13 mouse cellular contexts compared by ENCODE assay signal in the genomic region with DNA sequence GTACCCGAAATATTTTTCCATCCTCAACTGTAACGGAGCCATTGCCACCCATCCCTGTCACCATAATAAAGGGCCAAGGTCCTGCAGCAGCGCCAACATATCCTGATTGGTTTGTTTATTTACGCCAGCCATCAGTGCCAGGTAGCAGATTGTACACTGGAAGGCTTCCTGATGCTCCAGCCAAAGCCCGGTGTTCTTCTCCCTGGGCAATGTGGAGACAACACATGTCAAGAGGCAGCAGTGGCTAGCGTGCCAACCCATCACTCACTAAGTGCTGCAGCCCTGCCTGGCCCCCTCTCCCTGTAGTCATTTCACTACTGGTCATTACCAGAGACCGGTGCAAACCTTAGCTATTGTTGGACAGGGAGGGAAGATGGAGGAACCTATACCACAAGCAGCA.
DNase-seq lines count a peak whose midpoint lies in the region; ATAC-seq and TF ChIP-seq lines count a peak whose summit lies in the region.
"Had no signal": no experiment of that assay in that cellular context is flagged by ENCODE, and none has a peak within 500 bp of the region (broad histone marks: within the 10 kb centered on the region; RNA-seq: fewer than 3 reads in every experiment).

No protein-coding gene starts in this region.

- 44% methylated on average over 7 of the region's 7 CpGs for WGBS in forebrain, postnatal 0 days
- WGBS in forebrain, embryonic 10.5 days = 76% methylated on average over 7 of the region's 7 CpGs
- 81% methylated on average over 7 of the region's 7 CpGs for WGBS in limb, embryonic 10.5 days
- 76% methylated on average over 7 of the region's 7 CpGs for WGBS in kidney, embryonic 15.5 days

- ATAC-seq in forebrain, postnatal 0 days = peak; percentile 50; the same call in 1 of the 2 replicates
- no peak for ATAC-seq in kidney, embryonic 15.5 days (replicated peaks; ENCODE audit: low FRiP score)

- H3K36me3 ChIP-seq in forebrain, postnatal 0 days (ENCODE audit: insufficient read depth) = no peaks in the 10 kb centered on the region
- no peaks in the 10 kb centered on the region for H3K36me3 ChIP-seq in forebrain, embryonic 10.5 days (replicated peaks)
- H3K36me3 ChIP-seq in limb, embryonic 10.5 days = no peaks in the 10 kb centered on the region
- no peaks in the 10 kb centered on the region for H3K36me3 ChIP-seq in kidney, embryonic 15.5 days
- H3K36me3 ChIP-seq: heart, embryonic 13.5 days had no signal

- no peaks in the 10 kb centered on the region for H3K27me3 ChIP-seq in forebrain, postnatal 0 days (ENCODE audit: insufficient read depth, low read length)
- no peaks in the 10 kb centered on the region for H3K27me3 ChIP-seq in forebrain, embryonic 10.5 days (ENCODE audit: poor library complexity, severe bottlenecking)
- H3K27me3 ChIP-seq in limb, embryonic 10.5 days (ENCODE audit: low read depth, poor library complexity, severe bottlenecking) = no peaks in the 10 kb centered on the region
- H3K27me3 ChIP-seq in kidney, embryonic 15.5 days = no peaks in the 10 kb centered on the region
- H3K27me3 ChIP-seq: heart, embryonic 13.5 days; megakaryocyte, embryonic 14.5 days had no signal

- no peak overlapping the region for H3K9ac ChIP-seq in forebrain, postnatal 0 days
- H3K9ac ChIP-seq in kidney, embryonic 15.5 days = no peak overlapping the region
- H3K9ac ChIP-seq: heart, embryonic 13.5 days; lung, embryonic 14.5 days had no signal

- peak; percentile 36 for DNase-seq in forebrain, postnatal 0 days
- no peak for DNase-seq in forebrain, embryonic 10.5 days (ENCODE audit: extremely low spot score, low spot score)
- DNase-seq in brain, adult 2 months (ENCODE audit: low read depth, low spot score) = peak; percentile 89
- DNase-seq in cerebellum, adult 9-10 months = peak; percentile 90
- no peak for DNase-seq in limb, embryonic 10.5 days (ENCODE audit: low spot score)
- DNase-seq in kidney, postnatal 4 days = no peak
- DNase-seq in left cerebral cortex, adult 18-20 months (ENCODE audit: low spot score in 2 of 2) = no peak
- DNase-seq: kidney, postnatal 10 days; liver; lung, embryonic 14.5 days had no signal

- H3K9me3 ChIP-seq in forebrain, postnatal 0 days (ENCODE audit: low read length) = no peaks in the 10 kb centered on the region
- no peaks in the 10 kb centered on the region for H3K9me3 ChIP-seq in forebrain, embryonic 10.5 days
- H3K9me3 ChIP-seq in limb, embryonic 10.5 days (replicated peaks) = no peaks in the 10 kb centered on the region
- no peaks in the 10 kb centered on the region for H3K9me3 ChIP-seq in kidney, embryonic 15.5 days (replicated peaks)
- H3K9me3 ChIP-seq: heart, embryonic 13.5 days; megakaryocyte, embryonic 14.5 days had no signal

- no peak overlapping the region for H3K4me3 ChIP-seq in forebrain, postnatal 0 days (ENCODE audit: low read depth, low read length)
- no peak overlapping the region for H3K4me3 ChIP-seq in forebrain, embryonic 10.5 days
- no peak overlapping the region for H3K4me3 ChIP-seq in limb, embryonic 10.5 days
- no peak overlapping the region for H3K4me3 ChIP-seq in kidney, embryonic 15.5 days (replicated peaks)
- H3K4me3 ChIP-seq: heart, embryonic 13.5 days; megakaryocyte, embryonic 14.5 days had no signal

- H3K27ac ChIP-seq in forebrain, postnatal 0 days (ENCODE audit: low read depth, low read length) = no peak overlapping the region
- H3K27ac ChIP-seq in forebrain, embryonic 10.5 days = no peak overlapping the region
- peak overlapping the region; percentile 34; the same call in 1 of the 2 replicates for H3K27ac ChIP-seq in limb, embryonic 10.5 days
- no peak overlapping the region for H3K27ac ChIP-seq in kidney, embryonic 15.5 days
- H3K27ac ChIP-seq: heart, embryonic 13.5 days had no signal

- no peak for TF ChIP-seq CTCF in forebrain, postnatal 0 days (IDR thresholded peaks at IDR 0.05; ENCODE audit: low read depth)

- H3K4me1 ChIP-seq in forebrain, postnatal 0 days (ENCODE audit: insufficient read depth) = peaks cover 10% of the 10 kb centered on the region
- peaks cover 19% of the 10 kb centered on the region for H3K4me1 ChIP-seq in forebrain, embryonic 10.5 days
- H3K4me1 ChIP-seq in limb, embryonic 10.5 days = peaks cover 37% of the 10 kb centered on the region
- H3K4me1 ChIP-seq in kidney, embryonic 15.5 days = no peaks in the 10 kb centered on the region
- H3K4me1 ChIP-seq: heart, embryonic 13.5 days; megakaryocyte, embryonic 14.5 days had no signal

- H3K4me2 ChIP-seq in forebrain, postnatal 0 days (ENCODE audit: low read depth) = no peak overlapping the region
- H3K4me2 ChIP-seq in kidney, embryonic 15.5 days = no peak overlapping the region
- H3K4me2 ChIP-seq: heart, embryonic 13.5 days; lung, embryonic 14.5 days had no signal

Comparison
In these comparisons a context has a peak if more than half of its experiments do, and no peak if none do; other contexts are left out.
1. DNase-seq: peak in forebrain, postnatal 0 days (single experiment), brain, adult 2 months (single experiment) and cerebellum, adult 9-10 months (single experiment); none in forebrain, embryonic 10.5 days (single experiment), limb, embryonic 10.5 days (single experiment), kidney, postnatal 4 days (0 of 2) and left cerebral cortex, adult 18-20 months (0 of 2).